Mouse (Mus musculus) subcutaneous adipose tissue, adult 2 months (tissue): ENCODE results near the gene Gm6588. TPM values are rescaled to one million over a fixed set of nuclear protein-coding genes. Genes with fewer than 3 reads are reported as not detected.

Experiments used
- polyA plus RNA-seq: library from polyadenylated mRNA; depleted of rRNA; stranded (reverse); fragments of >200 nt; gene quantifications from 2 replicates; pipeline ENCODE4 v1.2.3, GENCODE M21; 2012; ENCODE audit warnings: low replicate concordance; rRNA removed

The Gm6588 gene
- not detected in 2 replicates for polyA plus RNA-seq

DNA sequence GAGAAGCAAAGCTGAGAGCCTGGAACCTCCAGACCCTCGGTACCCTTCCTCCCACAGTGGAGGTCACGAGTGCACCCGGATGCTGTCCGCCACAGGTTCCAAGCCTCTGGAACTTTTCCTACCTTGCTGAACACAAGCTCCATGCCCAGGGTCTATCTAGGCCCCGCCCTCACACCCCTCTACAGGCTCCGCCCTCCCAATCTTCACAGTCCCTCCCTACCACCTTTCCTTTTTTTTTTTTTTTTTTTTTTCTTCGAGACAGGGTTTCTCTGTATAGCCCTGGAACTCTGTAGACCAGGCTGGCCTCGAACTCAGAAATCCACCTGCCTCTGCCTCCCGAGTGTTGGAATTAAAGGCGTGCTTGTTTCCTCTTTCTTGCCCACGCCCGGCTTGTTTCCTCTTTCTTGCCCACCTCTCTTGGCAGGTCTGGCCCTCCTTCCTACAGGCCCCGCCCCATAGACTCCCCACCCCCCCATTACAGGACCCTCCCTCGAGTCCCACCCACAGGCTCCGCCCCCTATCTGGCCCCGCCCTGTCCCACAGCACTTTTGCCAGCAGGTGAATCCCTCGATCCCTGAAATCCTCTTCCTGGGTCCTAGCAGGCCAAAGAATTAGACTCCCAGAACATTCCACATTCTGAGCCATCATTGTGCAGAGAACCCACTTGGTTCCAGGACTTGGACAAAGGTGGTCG is at the start of gene Gm6588:
Gene Gm6588 (plus strand): TSS at position 680 of the 694 bp plus-strand sequence.

Other genes with a start within 250 kb of the Gm6588 start
- 0.47 and 1.9 TPM in 2 replicates for gene Cryba4, start 196.9 kb upstream of the Gm6588 start, polyA plus RNA-seq
- gene Crybb1, start 193.6 kb upstream of the Gm6588 start, polyA plus RNA-seq, result 0.19 TPM in 1 of 2 replicates, not detected in the other
- 65.2 and 82.0 TPM in 2 replicates for gene Tpst2, start 172.7 kb upstream of the Gm6588 start, polyA plus RNA-seq
- 26.3 and 38.1 TPM in 2 replicates for gene Tfip11, start 123.1 kb upstream of the Gm6588 start, polyA plus RNA-seq
- 44.5 and 62.0 TPM in 2 replicates for gene Srrd, start 106.4 kb upstream of the Gm6588 start, polyA plus RNA-seq
- gene Hps4, start 106.3 kb upstream of the Gm6588 start, polyA plus RNA-seq, result 31.7 and 49.3 TPM in 2 replicates
- not detected in 2 replicates for gene Gm6583, start 93.4 kb upstream of the Gm6588 start, polyA plus RNA-seq
- gene Asphd2, start 54.6 kb upstream of the Gm6588 start, polyA plus RNA-seq, result 2.1 and 12.5 TPM in 2 replicates
- 0.10 and 2.2 TPM in 2 replicates for gene Sez6l, start 127.8 kb downstream of the Gm6588 start, polyA plus RNA-seq